Mouse (Mus musculus): Measurements from ENCODE around the gene Fbxo34. TPM values are rescaled to one million over a fixed set of nuclear protein-coding genes. Genes with fewer than 3 reads are reported as not detected.

The Fbxo34 gene
- total and polyA plus RNA-seq, 3 experiments, result 11.1 to 25.9 (median 11.9) TPM

- in situ Hi-C loops (cut with MboI; ENCODE audit: low pct_ligation_motif_present, low pct_unique_long_range_greater_than_20kb, low sequenced_read_pairs) (no loop called here), dilution Hi-C loops (cut with MboI; ENCODE audit: extremely low pct_ligation_motif_present, extremely low pct_unique_long_range_greater_than_20kb, low sequenced_read_pairs) (no loop called here)
- Histone ChIP-seq H3K4me2 (ENCODE audit: insufficient read depth, low read depth, poor library complexity, severe bottlenecking) (no peak overlapping the region), H3K27ac (ENCODE audit: insufficient read depth, low read depth) (no peak overlapping the region), H3K4me3 (replicated peaks in 1 of 3; ENCODE audit: low read depth in 2 of 3, low read length in 2 of 3, poor library complexity in 1 of 3) (no peak overlapping the region), H3K36me3 (replicated peaks in 1 of 2; ENCODE audit: control insufficient read depth in 1 of 2, insufficient read depth in 1 of 2, low read length in 1 of 2) (peaks cover 8 to 26% of the 10 kb centered on the region in 2 experiments), H3K27me3 (replicated peaks) (no peaks in the 10 kb centered on the region), H3K79me2 (replicated peaks; ENCODE audit: control insufficient read depth, extremely low read depth, insufficient read depth, poor library complexity, severe bottlenecking) (peaks cover 20% of the 10 kb centered on the region), H3K9me3 (replicated peaks; ENCODE audit: low read length) (no peaks in the 10 kb centered on the region), H3K9ac (ENCODE audit: insufficient read depth, low read depth) (no peak overlapping the region), H3K4me1 (ENCODE audit: control insufficient read depth in 1 of 2, insufficient read depth in 2 of 2) (peaks cover 0 to 24% of the 10 kb centered on the region in 2 experiments; a peak in 2 of 4 replicates)
- DNase-seq (ENCODE audit: extremely low read depth), result no peak
- TF ChIP-seq NELFE (IDR thresholded peaks at IDR 0.05; ENCODE audit: low read depth, low read length) (no peak), KAT2A (IDR thresholded peaks at IDR 0.05; ENCODE audit: insufficient replicate concordance, low read length) (no peak), CTCF (conservative IDR thresholded peaks at IDR 0.05 in 1 of 2, IDR thresholded peaks at IDR 0.05 in 1 of 2; ENCODE audit: low read depth in 2 of 2, low read length in 2 of 2) (no peak), POLR2AphosphoS2 (IDR thresholded peaks at IDR 0.05; ENCODE audit: low read depth, low read length) (no peak), CHD1 (IDR thresholded peaks at IDR 0.05; ENCODE audit: low read depth, low read length) (no peak), MEF2A (IDR thresholded peaks at IDR 0.05; ENCODE audit: borderline replicate concordance, low read depth, low read length) (no peak), GABPA (IDR thresholded peaks at IDR 0.05; ENCODE audit: insufficient replicate concordance, low read depth, low read length) (no peak)
Measured at GRCm38 (mm10) chr14:47419034-47419625, 31.1 kb upstream of the Fbxo34 start.

GRCm38 (mm10) chr14:47419723-47420276 is 30.4 kb upstream of the Fbxo34 start:
- Histone ChIP-seq H3K9me3 (replicated peaks; ENCODE audit: low read length) (no peaks in the 10 kb centered on the region), H3K4me3 (replicated peaks in 1 of 3; ENCODE audit: low read depth in 2 of 3, low read length in 2 of 3, poor library complexity in 1 of 3) (no peak overlapping the region), H3K36me3 (replicated peaks in 1 of 2; ENCODE audit: control insufficient read depth in 1 of 2, insufficient read depth in 1 of 2, low read length in 1 of 2) (peaks cover 4 to 19% of the 10 kb centered on the region in 2 experiments), H3K4me2 (ENCODE audit: insufficient read depth, low read depth, poor library complexity, severe bottlenecking) (no peak overlapping the region), H3K4me1 (ENCODE audit: control insufficient read depth in 1 of 2, insufficient read depth in 2 of 2) (peaks cover 0 to 24% of the 10 kb centered on the region in 2 experiments; a peak in 2 of 4 replicates), H3K79me2 (replicated peaks; ENCODE audit: control insufficient read depth, extremely low read depth, insufficient read depth, poor library complexity, severe bottlenecking) (peaks cover 20% of the 10 kb centered on the region), H3K27me3 (replicated peaks) (no peaks in the 10 kb centered on the region), H3K9ac (ENCODE audit: insufficient read depth, low read depth) (no peak overlapping the region), H3K27ac (ENCODE audit: insufficient read depth, low read depth) (no peak overlapping the region)
- in situ Hi-C loops (cut with MboI; ENCODE audit: low pct_ligation_motif_present, low pct_unique_long_range_greater_than_20kb, low sequenced_read_pairs) (no loop called here), dilution Hi-C loops (cut with MboI; ENCODE audit: extremely low pct_ligation_motif_present, extremely low pct_unique_long_range_greater_than_20kb, low sequenced_read_pairs) (no loop called here)
- no peak for TF ChIP-seq USF2 (conservative IDR thresholded peaks at IDR 0.05; ENCODE audit: low read depth, low read length)
- TF ChIP-seq ZMIZ1 (IDR thresholded peaks at IDR 0.05; ENCODE audit: low read depth, low read length), result no peak
- no peak for TF ChIP-seq TBP (conservative IDR thresholded peaks at IDR 0.05; ENCODE audit: low read depth, low read length)
- no peak for TF ChIP-seq CHD1 (IDR thresholded peaks at IDR 0.05; ENCODE audit: low read depth, low read length)
- no peak for TF ChIP-seq POLR2AphosphoS2 (IDR thresholded peaks at IDR 0.05; ENCODE audit: low read depth, low read length)
- peak in 1 of 2 experiments; percentile 9; a peak in 1 of 4 replicates for TF ChIP-seq CTCF (conservative IDR thresholded peaks at IDR 0.05 in 1 of 2, IDR thresholded peaks at IDR 0.05 in 1 of 2; ENCODE audit: low read depth in 2 of 2, low read length in 2 of 2)
- TF ChIP-seq RAD21 (IDR thresholded peaks at IDR 0.05; ENCODE audit: low read depth, low read length), result no peak
- DNase-seq (ENCODE audit: extremely low read depth), result no peak

- peaks cover 0 to 2% of the 10 kb centered on the region in 2 experiments for H3K36me3 ChIP-seq (replicated peaks in 1 of 2; ENCODE audit: control insufficient read depth in 1 of 2, insufficient read depth in 1 of 2, low read length in 1 of 2)
- TF ChIP-seq JUN (IDR thresholded peaks at IDR 0.05; ENCODE audit: insufficient read depth, low read depth, low read length) (no peak), ELF1 (IDR thresholded peaks at IDR 0.05; ENCODE audit: low read depth, low read length) (no peak), USF2 (conservative IDR thresholded peaks at IDR 0.05; ENCODE audit: low read depth, low read length) (no peak), RAD21 (IDR thresholded peaks at IDR 0.05; ENCODE audit: low read depth, low read length) (no peak), MYC (IDR thresholded peaks at IDR 0.05; ENCODE audit: low read depth, low read length) (no peak), TBP (conservative IDR thresholded peaks at IDR 0.05; ENCODE audit: low read depth, low read length) (no peak), MAZ (IDR thresholded peaks at IDR 0.05; ENCODE audit: low read depth, low read length) (no peak), RCOR1 (conservative IDR thresholded peaks at IDR 0.05; ENCODE audit: low read depth, low read length) (no peak), POLR2AphosphoS2 (IDR thresholded peaks at IDR 0.05; ENCODE audit: low read depth, low read length) (no peak), NRF1 (IDR thresholded peaks at IDR 0.05; ENCODE audit: low read depth, low read length) (no peak), MAFK (IDR thresholded peaks at IDR 0.05; ENCODE audit: insufficient replicate concordance, low read length) (no peak), SMC3 (IDR thresholded peaks at IDR 0.05; ENCODE audit: low read depth, low read length) (no peak), BHLHE40 (IDR thresholded peaks at IDR 0.05; ENCODE audit: low read depth, low read length) (no peak), MEF2A (IDR thresholded peaks at IDR 0.05; ENCODE audit: borderline replicate concordance, low read depth, low read length) (no peak)
- in situ Hi-C loops (cut with MboI; ENCODE audit: low pct_ligation_motif_present, low pct_unique_long_range_greater_than_20kb, low sequenced_read_pairs), result no loop called here
- no peak overlapping the region for H3K9ac ChIP-seq (ENCODE audit: insufficient read depth, low read depth)
- no peaks in the 10 kb centered on the region for H3K9me3 ChIP-seq (replicated peaks; ENCODE audit: low read length)
- dilution Hi-C loops (cut with MboI; ENCODE audit: extremely low pct_ligation_motif_present, extremely low pct_unique_long_range_greater_than_20kb, low sequenced_read_pairs), result no loop called here
- H3K27me3 ChIP-seq (replicated peaks), result no peaks in the 10 kb centered on the region
- no peak for DNase-seq (ENCODE audit: extremely low read depth)
- H3K27ac ChIP-seq (ENCODE audit: insufficient read depth, low read depth), result no peak overlapping the region
- peaks cover 0 to 18% of the 10 kb centered on the region in 2 experiments; a peak in 2 of 4 replicates for H3K4me1 ChIP-seq (ENCODE audit: control insufficient read depth in 1 of 2, insufficient read depth in 2 of 2)
- H3K79me2 ChIP-seq (replicated peaks; ENCODE audit: control insufficient read depth, extremely low read depth, insufficient read depth, poor library complexity, severe bottlenecking), result peaks cover 13% of the 10 kb centered on the region
- no peak overlapping the region for H3K4me3 ChIP-seq (replicated peaks in 1 of 3; ENCODE audit: low read depth in 2 of 3, low read length in 2 of 3, poor library complexity in 1 of 3)
- no peak overlapping the region for H3K4me2 ChIP-seq (ENCODE audit: insufficient read depth, low read depth, poor library complexity, severe bottlenecking)
Measured at GRCm38 (mm10) chr14:47421606-47422005, 28.6 kb upstream of the Fbxo34 start.

Measured in CH12.LX (cell line).